Mouse (Mus musculus) cerebellum, postnatal 14 days (tissue): ENCODE measurements around the gene Zswim8.
A peak's percentile ranks its signal among the peaks of the same experiment; 100 is the strongest.

Experiments
- DNase-seq, 2 experiments: peaks; one replicate each; pipeline ENCODE4 v3.0.0; 2021; ENCODE audit warnings: mixed read lengths in 2 of 2

Zswim8 gene

GRCm38 (mm10) chr14:20707201-20708190 is at the start of gene Zswim8:
Gene Zswim8, plus strand, starts transcription at chr14:20707552.
- DNase-seq = peak; percentile 89 to 93

GRCm38 (mm10) chr14:20658326-20658725 is 49.0 kb upstream of the Zswim8 start:
- DNase-seq = peak; percentile 54 to 58

DNA sequence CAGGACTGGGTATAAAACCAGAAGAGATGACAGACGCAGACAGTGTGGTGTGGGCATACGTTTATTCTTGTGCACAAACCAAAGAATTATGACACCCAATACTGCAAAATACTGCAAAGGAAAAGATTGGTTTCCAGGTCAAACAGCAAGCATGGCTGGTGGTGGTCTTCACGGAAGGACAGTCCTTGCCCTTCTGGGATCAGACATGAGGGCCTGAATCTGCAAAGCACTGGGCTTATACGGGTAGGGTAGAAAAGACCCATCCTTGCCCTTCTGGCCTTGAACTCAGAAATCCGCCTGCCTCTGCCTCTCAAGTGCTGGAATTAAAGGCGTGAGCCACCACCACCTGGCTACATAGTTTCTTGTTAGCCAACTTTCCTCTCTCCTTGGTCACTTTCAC is 48.5 kb upstream of the Zswim8 start:
- DNase-seq = no peak

GRCm38 (mm10) chr14:20659687-20660086 is 47.7 kb upstream of the Zswim8 start:
- DNase-seq = no peak

- DNase-seq = peak; percentile 97
Observed at GRCm38 (mm10) chr14:20660827-20661660, 46.3 kb upstream of the Zswim8 start.

DNA sequence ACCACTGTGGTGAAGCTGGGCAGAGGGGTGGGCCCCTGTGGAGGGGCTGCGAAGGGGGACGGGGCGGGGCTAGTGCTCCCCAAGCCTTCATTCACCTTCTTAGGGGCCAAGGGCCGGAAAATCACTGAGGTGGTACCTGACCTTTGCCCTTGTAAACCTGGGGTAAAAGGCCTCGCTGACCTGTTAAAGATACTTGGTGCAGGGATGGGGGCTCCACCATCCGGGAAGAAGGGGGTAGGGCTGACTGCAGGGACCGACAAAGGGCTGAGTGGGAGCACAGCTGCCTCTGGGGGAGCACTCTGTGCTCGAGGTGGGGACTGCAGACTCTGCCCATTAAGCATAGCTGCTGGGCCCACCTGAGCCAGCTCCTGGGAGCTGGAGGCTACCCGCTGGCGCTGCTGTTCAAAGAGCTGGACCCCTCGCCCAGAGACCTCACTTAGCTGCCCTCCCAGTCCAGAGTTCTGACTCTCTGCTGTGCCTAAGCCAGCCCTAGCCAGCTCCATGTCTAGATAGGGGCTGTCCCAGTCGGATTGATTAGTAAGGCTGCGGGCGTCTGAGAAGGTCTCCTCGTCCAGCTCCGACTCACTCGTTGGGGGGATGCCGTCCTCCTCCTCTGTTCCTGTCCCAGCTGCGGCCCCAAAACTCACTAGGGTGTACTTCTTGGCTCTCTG is 45.6 kb upstream of the Zswim8 start:
- DNase-seq = peak in 1 of 2 experiments; percentile 50

GRCm38 (mm10) chr14:20662740-20663139 is 44.6 kb upstream of the Zswim8 start:
- no peak for DNase-seq

DNA sequence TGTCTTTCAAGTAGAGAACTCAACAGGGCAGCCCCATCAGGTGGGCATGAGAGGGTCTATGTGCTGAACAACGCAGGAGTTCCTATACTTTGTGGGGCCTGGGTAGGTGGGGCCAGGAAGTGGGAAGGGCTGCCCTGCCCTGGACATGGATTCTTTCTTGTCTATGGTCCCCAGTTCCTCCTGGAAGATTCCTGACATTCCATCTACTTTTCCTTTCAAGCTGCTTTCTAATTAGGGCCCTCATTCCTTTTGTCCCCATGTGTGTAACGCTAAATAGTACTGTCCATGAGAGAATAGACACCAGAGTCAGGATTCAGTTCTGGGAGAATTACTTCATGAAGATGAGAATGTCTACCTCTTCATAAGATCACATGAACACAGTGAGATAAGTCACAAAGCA is 43.8 kb upstream of the Zswim8 start:
- no peak for DNase-seq

DNA sequence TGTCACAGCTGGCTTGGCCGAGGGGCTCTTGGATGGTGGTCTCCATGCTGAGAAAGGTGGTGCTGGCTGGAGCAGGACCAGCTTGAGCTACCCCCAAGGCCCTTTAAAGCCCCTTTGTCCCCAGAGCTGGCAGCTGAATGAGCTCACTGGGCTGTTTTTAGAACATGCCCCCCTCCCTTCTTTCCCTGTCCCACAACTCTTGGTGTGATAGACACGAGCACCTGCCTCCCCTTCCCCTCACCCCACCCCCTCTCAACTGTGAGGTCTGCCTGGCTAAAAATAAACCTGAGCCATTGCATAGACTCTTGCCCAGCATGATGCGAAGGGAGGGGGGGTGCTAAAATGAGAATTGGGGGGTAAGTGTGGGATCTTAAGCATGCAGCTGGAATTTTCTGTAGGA is 42.9 kb upstream of the Zswim8 start:
- DNase-seq = no peak

- DNase-seq = no peak
Observed at GRCm38 (mm10) chr14:20667469-20667868, 39.9 kb upstream of the Zswim8 start.

DNA sequence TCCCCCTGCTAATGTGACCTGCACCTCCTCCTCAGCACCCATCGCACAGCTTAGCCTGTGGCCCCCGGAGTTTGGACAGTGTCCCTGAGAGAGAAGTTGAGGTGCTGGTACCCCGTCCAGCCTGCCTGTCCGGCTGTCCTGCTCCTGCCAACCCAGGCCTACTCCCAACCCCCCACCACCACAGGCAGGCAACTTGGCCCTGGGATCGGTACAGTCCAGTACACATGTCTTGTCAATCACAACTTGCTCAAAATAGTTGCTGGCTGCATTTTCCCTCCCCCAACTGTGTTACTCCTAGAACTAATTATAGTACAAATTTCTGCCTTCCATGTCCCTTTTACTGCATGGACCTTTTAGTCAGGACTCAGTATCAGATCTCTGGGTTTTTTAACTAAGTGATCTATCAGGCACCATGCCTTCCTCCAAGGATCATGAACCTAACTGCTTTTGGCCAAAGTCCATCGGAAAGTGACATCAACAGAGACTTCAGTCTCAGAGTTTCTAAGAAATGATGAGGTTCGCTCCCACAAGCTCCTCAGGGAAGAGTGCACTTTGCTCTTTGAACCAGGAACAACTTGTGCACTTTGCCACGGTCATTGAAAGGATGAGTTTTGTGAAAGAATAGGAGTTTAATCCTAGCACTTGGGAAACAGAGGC is 39.1 kb upstream of the Zswim8 start, which contains the start of gene Synpo2l:
Gene Synpo2l, minus strand, starts transcription at position 201 of the 657 bp plus-strand sequence.
- DNase-seq = no peak

DNA sequence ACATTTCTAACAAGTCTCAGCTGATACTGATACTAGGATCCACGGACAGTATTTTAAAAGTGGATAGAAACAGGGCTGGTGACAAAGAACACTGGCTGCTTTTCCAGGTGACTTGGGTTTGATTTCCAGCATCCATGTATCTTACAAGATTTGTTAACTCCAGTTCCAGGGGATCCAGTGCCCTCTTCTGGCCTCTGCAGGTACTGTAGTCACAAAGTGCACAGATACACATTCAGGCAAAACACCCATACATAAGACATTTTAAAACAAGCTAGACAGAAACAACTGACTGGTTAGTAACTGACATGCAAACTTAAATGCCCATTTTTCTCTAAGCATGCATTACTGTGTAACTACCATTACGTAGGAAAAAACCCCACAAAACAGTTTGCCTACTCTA is 34.4 kb upstream of the Zswim8 start:
- peak; percentile 48 to 78 for DNase-seq

DNA sequence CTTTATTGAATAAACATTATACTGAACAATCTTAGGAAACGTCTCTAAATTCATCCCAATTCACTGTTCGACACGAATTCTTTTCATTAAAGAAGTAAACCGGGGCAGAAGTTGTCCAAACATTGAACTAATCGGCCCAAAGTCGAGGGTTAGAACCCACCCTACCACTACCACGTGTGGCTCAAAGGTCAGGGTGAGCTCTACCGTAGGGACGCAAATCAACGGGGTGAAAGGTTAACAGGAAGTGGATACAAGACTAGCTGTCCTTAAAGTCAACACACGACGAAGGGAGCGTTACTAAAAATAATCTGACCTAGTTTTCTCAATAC is 33.7 kb upstream of the Zswim8 start:
- DNase-seq = peak in 1 of 2 experiments; percentile 38

DNA sequence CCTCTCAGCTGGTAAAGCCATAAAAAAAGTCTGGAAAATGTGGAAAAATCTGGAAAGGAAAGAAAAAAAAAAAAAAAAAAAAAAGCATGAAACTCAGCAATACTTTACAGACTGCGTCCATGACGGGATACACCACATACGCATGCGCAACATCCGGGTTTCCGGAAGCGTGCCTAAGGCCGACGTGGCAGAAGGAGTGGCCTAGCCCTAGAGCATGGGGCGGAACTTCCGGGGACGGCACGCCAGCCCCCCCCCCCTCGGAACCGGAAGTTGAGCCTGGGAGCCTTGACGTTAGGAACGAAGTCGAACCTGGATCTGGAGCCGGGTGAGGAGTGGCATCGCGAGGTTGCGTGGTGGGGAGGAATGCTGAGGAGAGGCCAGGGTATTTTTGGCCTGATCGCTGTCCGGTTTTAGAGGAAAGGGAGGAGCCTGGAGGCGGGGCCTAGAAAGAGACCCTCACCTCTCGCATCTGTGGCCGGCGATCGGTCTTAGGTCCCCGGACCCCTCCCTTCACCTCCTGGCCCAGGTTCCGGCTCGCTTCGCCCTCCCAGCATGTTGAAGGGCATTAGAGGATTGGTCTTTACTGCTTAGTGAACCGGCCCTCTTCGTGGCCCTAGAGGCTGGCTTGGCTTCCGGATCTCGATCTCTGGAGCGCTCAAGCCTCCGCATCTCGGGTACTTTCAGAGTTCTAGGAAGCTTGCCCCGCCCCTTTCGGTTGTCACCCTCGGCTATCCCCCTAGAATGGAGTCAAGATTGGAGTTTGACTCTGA is 33.1 kb upstream of the Zswim8 start, which contains the start of gene Sec24c:
Gene Sec24c, plus strand, starts transcription at position 245 of the 770 bp plus-strand sequence.
- peak; percentile 99 to 100 for DNase-seq

DNA sequence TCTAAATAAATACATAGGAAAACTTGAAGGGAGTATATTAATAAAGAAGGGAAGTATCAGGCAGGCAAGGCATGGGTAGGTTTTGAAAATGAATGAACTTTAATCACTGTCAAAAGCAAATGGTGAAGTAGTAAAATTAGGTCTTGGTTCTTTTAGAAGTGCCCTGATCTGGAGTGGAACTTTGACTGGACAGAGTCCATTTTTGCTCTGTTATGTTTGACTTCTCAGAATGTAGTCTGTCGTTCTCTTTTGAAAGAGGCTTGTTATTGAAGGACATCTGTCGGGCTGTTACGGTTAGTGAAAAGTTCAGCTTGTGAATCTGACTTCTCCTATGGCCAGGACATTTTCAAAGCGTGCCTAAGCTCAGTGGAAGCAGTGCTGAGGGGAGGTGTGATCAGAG is 29.4 kb upstream of the Zswim8 start:
- no peak for DNase-seq

- DNase-seq = no peak
Observed at GRCm38 (mm10) chr14:20681742-20682141, 25.6 kb upstream of the Zswim8 start.

GRCm38 (mm10) chr14:20682498-20682897 is 24.9 kb upstream of the Zswim8 start:
- peak in 1 of 2 experiments; percentile 9 for DNase-seq

- no peak for DNase-seq
Observed at GRCm38 (mm10) chr14:20686576-20686975, 20.8 kb upstream of the Zswim8 start.

- DNase-seq = no peak
Observed at GRCm38 (mm10) chr14:20689009-20689408, 18.3 kb upstream of the Zswim8 start.

DNA sequence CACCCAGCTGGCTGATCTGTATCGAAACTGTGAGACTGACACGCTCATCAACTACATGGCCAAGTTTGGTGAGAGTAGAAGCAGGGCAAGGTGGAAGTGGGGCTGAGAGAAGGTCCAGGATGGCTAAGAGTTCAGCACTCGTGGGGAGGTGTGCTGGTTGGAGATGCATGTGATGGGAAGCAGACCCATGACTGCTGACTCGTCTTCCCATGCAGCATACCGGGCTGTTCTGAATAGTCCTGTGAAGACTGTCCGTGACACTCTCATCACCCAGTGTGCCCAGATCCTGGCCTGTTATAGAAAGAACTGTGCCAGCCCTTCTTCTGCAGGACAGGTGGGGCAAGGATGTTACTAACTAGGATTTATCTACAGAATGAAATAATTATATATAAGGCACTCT is 15.6 kb upstream of the Zswim8 start:
- DNase-seq = no peak

GRCm38 (mm10) chr14:20693589-20694101 is 13.7 kb upstream of the Zswim8 start:
- DNase-seq = no peak
